Mouse (Mus musculus) midbrain, embryonic 16.5 days (tissue): Measurements from ENCODE around the gene Rnf151. TPM values are rescaled to one million over a fixed set of nuclear protein-coding genes. Genes with fewer than 3 reads are reported as not detected.
"Not testable (repeated sequence)": the region's sequence is repeated elsewhere in the genome, so short reads cannot be mapped to it uniquely, and the experiment has no call there.

Source experiments
- ATAC-seq: fragments of 200-750 bp; cut with Nextera tagmentation; 2 replicates; pipeline ENCODE4 v1.8.0; 2017; ENCODE audit warnings: moderate TSS enrichment
- H3K27ac ChIP-seq: fragments of 300-500 bp; sonication (generic); 2 replicates; pipeline ENCODE4 v1.5.1; 2014; ENCODE audit warnings: mild to moderate bottlenecking, low read length, mixed read lengths
- H3K27me3 ChIP-seq: fragments of 300-500 bp; sonication (generic); 2 replicates; pipeline ENCODE4 v1.6.1; 2014; ENCODE audit warnings: low read depth, low read length, mixed read lengths; ENCODE audit not compliant: control insufficient read depth, insufficient read depth
- H3K36me3 ChIP-seq: fragments of 300-500 bp; sonication (generic); 2 replicates; pipeline ENCODE4 v1.6.1; 2014; ENCODE audit warnings: mild to moderate bottlenecking, low read length, moderate library complexity, mixed read lengths; ENCODE audit not compliant: control insufficient read depth, insufficient read depth
- H3K4me1 ChIP-seq: fragments of 300-500 bp; sonication (generic); 2 replicates; pipeline ENCODE4 v1.6.1; 2014; ENCODE audit warnings: mild to moderate bottlenecking, low read length, mixed read lengths; ENCODE audit not compliant: control insufficient read depth, insufficient read depth
- H3K4me2 ChIP-seq: fragments of 300-500 bp; sonication (generic); 2 replicates; pipeline ENCODE4 v1.6.1; 2014; ENCODE audit warnings: mild to moderate bottlenecking, low read length, mixed read lengths
- H3K4me3 ChIP-seq: fragments of 300-500 bp; sonication (generic); 2 replicates; pipeline ENCODE4 v1.5.1; 2014; ENCODE audit warnings: low read depth, mild to moderate bottlenecking, low read length, moderate library complexity, mixed read lengths
- H3K9ac ChIP-seq: fragments of 300-500 bp; sonication (generic); 2 replicates; pipeline ENCODE4 v1.6.1; 2014; ENCODE audit warnings: low read depth, low read length, mixed read lengths
- H3K9me3 ChIP-seq: fragments of 300-500 bp; sonication (generic); replicated peaks from 2 replicates; pipeline ENCODE4 v1.6.1; 2014; ENCODE audit warnings: mild to moderate bottlenecking, low read length, mixed read lengths; ENCODE audit not compliant: control insufficient read depth, poor library complexity, severe bottlenecking
- WGBS: fragments of 180-500 bp; shearing (Covaris S2); extraction: QIAGEN DNeasy Blood & Tissue Kit; methylation state at CpG from one replicate; pipeline ENCODE4 v1.1.7; 2014; 5-methylcytosine and 5-hydroxymethylcytosine counted together
- polyA plus RNA-seq: library from polyadenylated mRNA; unstranded; fragments of >200 nt; fragmentation: Nextera tagmentation; extraction: Ambion mirVana; gene quantifications from 2 replicates; pipeline ENCODE4 v1.2.1, GENCODE M21; 2015

Rnf151 gene
- polyA plus RNA-seq, 1 experiment from 2014 or later = 0.28 TPM

DNA sequence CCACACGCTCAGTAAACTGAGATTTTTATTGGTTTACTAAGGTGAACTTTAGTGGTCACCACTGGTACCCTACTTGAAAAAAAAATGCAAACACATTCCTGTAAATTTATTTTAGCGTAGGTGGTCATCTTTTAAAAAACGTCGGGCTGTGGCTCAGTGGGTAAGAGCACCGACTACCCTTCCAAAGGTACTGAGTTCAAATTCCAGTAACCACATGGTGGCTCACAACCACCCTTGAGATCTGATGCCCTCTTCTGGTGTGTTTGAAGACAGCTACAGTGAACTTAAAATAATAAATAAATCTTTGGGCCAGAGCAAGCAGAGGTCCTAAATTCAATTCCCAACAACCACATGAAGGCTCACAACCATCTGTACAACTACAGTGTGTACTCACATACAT lies 1.1 kb upstream of the Rnf151 start:
- H3K9me3 ChIP-seq, H3K27me3 ChIP-seq, H3K27ac ChIP-seq, H3K36me3 ChIP-seq, ATAC-seq: not testable (repeated sequence)
- Histone ChIP-seq H3K4me2 (peak overlapping the region; percentile 47), H3K4me1 (peaks cover 25% of the 10 kb centered on the region), H3K9ac (peak overlapping the region; percentile 89), H3K4me3 (peak overlapping the region; percentile 79)
- WGBS = 70% methylated on average over 5 of the region's 5 CpGs

DNA sequence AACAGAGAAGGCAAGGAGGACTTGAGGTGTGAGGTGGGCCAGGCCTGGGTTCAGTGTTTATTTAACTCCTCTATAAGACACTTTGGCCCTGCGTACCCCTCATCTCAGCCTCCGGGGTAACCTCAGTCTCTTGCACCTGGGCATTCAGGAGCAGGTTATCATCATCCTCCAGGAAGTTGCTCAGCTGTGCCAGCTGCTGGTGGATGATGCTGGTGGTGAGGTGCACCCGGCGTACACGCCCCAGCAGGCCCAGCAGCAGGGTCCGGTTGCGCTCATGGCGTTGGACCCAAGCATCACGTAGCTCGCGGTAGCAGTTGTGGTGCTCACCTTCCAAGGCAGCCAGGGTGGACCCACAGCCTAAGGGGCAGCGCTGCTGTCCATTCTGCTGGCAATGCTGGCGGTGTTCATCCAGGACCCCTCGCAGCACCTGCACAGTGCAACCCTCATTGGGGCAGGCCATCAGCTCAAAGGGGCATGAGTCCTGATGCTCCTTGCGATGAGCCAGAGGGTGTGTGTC lies 1.6 kb downstream of the Rnf151 start:
- H3K9ac ChIP-seq = no peak overlapping the region
- H3K4me1 ChIP-seq = peaks cover 8% of the 10 kb centered on the region; the same call in 1 of the 2 replicates
- no peaks in the 10 kb centered on the region for H3K27me3 ChIP-seq
- H3K9me3 ChIP-seq = no peaks in the 10 kb centered on the region
- H3K36me3 ChIP-seq = peaks cover under 1% of the 10 kb centered on the region
- H3K27ac ChIP-seq = no peak overlapping the region
- WGBS = 93% methylated on average over 15 of the region's 15 CpGs
- no peak overlapping the region for H3K4me3 ChIP-seq
- ATAC-seq = no peak
- no peak overlapping the region for H3K4me2 ChIP-seq

DNA sequence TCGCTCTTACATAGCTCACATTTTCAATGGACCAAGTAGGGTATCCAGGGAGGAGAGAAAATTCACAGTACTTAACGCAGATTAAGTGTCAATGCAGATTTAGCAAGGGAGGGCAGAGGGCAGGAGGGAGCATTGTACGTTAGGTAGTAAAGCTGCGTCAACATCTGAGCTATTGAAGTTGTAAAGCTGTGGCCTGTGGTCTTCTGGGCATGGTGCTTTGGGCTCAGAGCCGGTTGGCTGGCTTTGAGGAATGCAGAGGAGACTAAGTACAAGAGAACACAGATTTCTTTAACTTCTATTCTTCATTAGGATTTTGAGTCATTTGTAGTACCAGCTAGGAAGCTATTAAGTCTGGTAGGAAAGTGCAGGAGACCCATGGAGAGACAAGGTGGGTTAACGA lies 2.3 kb downstream of the Rnf151 start:
- H3K9me3 ChIP-seq = no peaks in the 10 kb centered on the region
- no peak for ATAC-seq
- 19% methylated on average over 6 of the region's 6 CpGs for WGBS
- H3K27ac ChIP-seq = no peak overlapping the region
- no peak overlapping the region for H3K9ac ChIP-seq
- H3K4me3 ChIP-seq = no peak overlapping the region
- H3K4me1 ChIP-seq = peaks cover 4% of the 10 kb centered on the region; the same call in 1 of the 2 replicates
- no peak overlapping the region for H3K4me2 ChIP-seq
- no peaks in the 10 kb centered on the region; the same call in 1 of the 2 replicates for H3K36me3 ChIP-seq
- H3K27me3 ChIP-seq = no peaks in the 10 kb centered on the region

DNA sequence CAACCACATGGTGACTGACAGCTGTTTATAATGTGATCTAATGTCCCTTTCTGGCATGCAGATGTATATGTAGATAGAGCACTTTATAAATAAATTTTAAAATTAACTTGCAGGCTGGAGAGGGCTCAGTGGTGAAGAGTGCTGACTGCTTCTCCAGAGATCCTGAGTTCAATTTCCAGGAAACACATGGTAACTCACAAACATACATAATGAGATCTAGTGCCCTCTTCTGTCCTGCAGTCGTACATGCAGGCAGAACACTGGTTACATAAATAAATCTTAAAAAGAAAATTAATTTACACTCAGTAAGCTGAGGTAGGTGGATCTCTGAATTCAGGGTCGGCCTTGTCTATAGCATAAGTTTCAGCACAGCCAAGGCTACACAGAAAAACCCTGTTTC lies 9.2 kb downstream of the Rnf151 start:
- no peak for ATAC-seq
- Histone ChIP-seq H3K9ac (no peak overlapping the region), H3K27ac (no peak overlapping the region), H3K4me3 (no peak overlapping the region), H3K4me2 (no peak overlapping the region), H3K36me3 (peaks cover 12% of the 10 kb centered on the region), H3K27me3 (no peaks in the 10 kb centered on the region), H3K9me3 (no peaks in the 10 kb centered on the region), H3K4me1 (peaks cover 10% of the 10 kb centered on the region)
- 30% methylated on average over 2 of the region's 2 CpGs for WGBS

DNA sequence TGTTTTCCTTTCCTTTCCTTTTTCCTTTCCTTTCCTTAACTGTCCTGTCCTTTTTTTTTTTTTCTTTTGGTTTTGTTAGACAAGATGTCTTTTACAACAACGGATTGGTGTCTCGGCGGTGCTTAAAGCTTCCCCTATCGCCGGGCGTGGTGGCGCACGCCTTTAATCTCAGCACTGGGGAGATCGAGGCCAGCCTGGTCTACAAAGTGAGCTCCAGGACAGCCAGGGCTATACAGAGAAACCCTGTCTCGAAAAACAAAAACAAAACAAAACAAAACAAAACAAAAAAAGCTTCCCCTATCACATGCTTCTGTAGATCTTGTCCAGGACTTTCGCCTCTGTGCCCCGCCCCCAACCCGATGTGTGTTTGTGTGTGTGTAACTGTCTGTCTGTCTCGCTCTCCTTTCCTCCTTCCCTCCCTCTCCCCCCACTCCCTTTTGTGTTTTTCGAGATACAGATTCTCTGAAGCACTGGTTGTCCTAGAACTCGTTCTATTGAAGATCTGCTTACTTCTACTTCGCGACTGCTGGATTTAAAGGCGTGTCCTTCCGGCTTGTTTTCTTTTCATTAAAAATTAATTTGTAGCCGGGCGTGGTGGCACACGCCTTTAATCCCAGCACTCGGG lies 9.9 kb downstream of the Rnf151 start:
- H3K4me3 ChIP-seq = peak overlapping the region; percentile 81
- WGBS = 7% methylated on average over 24 of the region's 24 CpGs
- no peaks in the 10 kb centered on the region for H3K27me3 ChIP-seq
- H3K4me2 ChIP-seq = peak overlapping the region; percentile 89
- ATAC-seq = 0 out of 2 replicates have a peak, but pooled peaks have one; percentile 41
- H3K9ac ChIP-seq = peak overlapping the region; percentile 80
- H3K27ac ChIP-seq = peak overlapping the region; percentile 76
- peaks cover 10% of the 10 kb centered on the region for H3K4me1 ChIP-seq
- H3K9me3 ChIP-seq = no peaks in the 10 kb centered on the region
- peaks cover 15% of the 10 kb centered on the region for H3K36me3 ChIP-seq

DNA sequence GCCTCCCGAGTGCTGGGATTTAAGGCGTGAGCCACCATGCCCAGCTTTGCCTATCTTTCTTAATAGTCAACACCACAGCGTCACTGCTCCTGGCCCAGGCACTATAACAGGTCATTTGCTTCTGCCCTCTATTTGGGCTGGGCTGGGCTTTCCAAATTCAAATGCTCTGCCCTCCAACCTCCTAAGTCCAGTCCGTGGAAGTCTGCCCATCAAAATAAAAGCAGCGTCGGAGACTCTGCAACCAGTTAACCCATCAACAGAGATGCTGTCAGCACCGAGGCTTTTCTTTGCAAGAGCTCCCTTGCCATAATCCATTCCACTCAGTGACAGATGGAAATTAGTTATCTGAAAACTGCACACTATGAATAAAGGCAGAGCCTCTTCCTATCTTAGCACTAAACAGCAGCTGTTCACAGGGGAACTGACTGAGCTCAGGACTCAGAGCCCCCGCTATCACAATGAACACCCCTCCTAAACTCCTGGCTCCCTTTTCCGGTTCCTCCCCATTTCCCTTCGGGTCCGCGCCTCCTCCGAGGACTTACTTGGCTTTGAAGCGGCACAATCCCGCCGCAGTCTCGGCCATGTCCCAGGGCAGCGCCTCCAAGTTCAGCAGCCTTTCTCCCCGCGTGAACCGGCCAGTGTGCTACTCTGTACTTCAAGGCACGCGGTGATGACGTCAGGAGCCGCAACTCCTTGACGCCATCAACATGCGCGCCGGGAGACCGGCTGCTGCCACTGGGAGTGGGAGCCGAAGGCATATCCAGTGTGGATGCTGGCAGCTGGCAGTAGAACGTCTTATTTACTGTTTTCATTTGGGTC lies 10.7 kb downstream of the Rnf151 start, which contains the start of gene Tbl3:
TSS of gene Tbl3 (minus strand) at position 679 of the 819 bp plus-strand sequence.
- Histone ChIP-seq H3K27ac (peak within 1 kb of the TSS; percentile 76), H3K36me3 (peaks cover 17% of the 10 kb centered on the region), H3K9me3 (no peaks in the 10 kb centered on the region), H3K4me2 (peak within 1 kb of the TSS; percentile 89), H3K4me3 (peak within 1 kb of the TSS; percentile 81), H3K9ac (peak within 1 kb of the TSS; percentile 80), H3K27me3 (no peaks in the 10 kb centered on the region), H3K4me1 (peaks cover 10% of the 10 kb centered on the region)
- ATAC-seq = peak; percentile 89
- 4% methylated on average over 32 of the region's 32 CpGs for WGBS

DNA sequence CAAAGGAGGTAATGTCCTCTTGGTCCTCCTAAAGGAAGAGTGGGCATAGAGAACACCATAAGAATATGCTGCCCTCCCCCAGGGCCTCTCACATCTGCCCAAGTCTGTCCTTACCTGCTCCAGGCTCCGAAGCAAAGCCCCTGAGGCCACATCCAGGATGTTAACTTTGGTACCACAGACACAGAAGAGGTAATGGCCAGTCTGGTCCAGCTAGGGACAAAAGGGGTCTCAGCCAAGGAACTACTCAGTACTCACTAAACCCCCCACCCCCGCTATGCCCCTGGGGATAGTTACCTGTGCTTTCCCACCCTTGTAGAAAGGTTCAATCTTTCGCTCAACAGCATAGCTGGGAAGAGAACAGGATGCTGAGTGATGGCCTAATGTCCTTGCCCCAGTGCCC lies 12.0 kb downstream of the Rnf151 start:
- ATAC-seq = no peak
- Histone ChIP-seq H3K36me3 (peaks cover 27% of the 10 kb centered on the region), H3K9ac (no peak overlapping the region), H3K4me2 (no peak overlapping the region), H3K9me3 (no peaks in the 10 kb centered on the region), H3K27me3 (no peaks in the 10 kb centered on the region), H3K27ac (no peak overlapping the region), H3K4me1 (peaks cover 10% of the 10 kb centered on the region), H3K4me3 (no peak overlapping the region)
- WGBS = 93% methylated on average over 3 of the region's 3 CpGs

DNA sequence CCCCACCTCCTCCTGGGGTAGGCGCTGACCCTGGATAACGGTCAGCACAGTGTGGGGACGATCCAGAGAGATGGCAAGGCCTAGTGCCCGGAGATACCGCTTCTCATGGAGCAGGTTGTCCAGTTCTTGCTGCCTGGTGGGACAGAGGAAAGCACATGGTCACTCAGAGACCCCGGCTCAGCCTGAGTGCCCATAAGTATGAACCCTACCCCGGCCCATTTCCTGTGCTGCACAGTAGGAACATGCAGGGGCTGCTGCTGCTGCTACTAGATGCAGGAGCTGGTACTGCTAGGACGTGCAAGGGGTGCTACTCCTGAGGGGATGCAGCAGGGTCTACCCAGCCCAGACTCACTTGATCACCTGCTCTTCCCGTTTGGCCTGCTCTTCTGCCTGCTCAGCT lies 16.6 kb downstream of the Rnf151 start:
- WGBS = 92% methylated on average over 9 of the region's 9 CpGs
- no peak overlapping the region for H3K9ac ChIP-seq
- no peaks in the 10 kb centered on the region for H3K27me3 ChIP-seq
- no peak overlapping the region for H3K4me3 ChIP-seq
- no peaks in the 10 kb centered on the region for H3K9me3 ChIP-seq
- peaks cover 9% of the 10 kb centered on the region for H3K4me1 ChIP-seq
- no peak for ATAC-seq
- H3K36me3 ChIP-seq = peaks cover 33% of the 10 kb centered on the region
- H3K27ac ChIP-seq = no peak overlapping the region
- no peak overlapping the region for H3K4me2 ChIP-seq

DNA sequence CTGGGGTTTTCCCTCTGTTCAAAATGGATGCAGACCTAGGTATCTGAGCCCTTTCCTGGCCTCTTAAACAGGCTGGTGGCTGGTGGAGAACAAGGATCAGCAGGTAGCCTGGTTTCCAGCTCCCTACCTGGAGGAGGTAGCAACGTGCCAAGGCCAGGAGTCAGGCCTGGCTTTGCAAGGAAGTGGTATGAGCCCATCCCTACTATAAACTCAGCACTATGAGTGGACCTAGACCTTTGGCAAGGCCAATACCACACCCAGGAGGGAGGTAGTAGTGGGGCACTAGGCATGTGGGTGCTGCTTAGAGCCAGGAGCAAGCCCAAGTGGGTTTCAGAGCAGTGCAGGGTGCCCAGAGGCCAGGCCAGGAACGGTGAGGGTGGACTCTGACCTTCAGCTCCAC lies 18.4 kb downstream of the Rnf151 start:
- Histone ChIP-seq H3K4me3 (no peak overlapping the region), H3K27ac (no peak overlapping the region), H3K36me3 (peaks cover 27% of the 10 kb centered on the region), H3K9ac (no peak overlapping the region), H3K27me3 (no peaks in the 10 kb centered on the region), H3K9me3 (no peaks in the 10 kb centered on the region), H3K4me1 (peaks cover 17% of the 10 kb centered on the region), H3K4me2 (no peak overlapping the region)
- no peak for ATAC-seq
- WGBS = 85% methylated on average over 2 of the region's 2 CpGs
